Mouse (Mus musculus) v-Abl transformed pro-B cells (cell line): ENCODE measurements around the gene Ccser2.

ENCODE experiments used
- in situ Hi-C, 2 experiments: fragments of 400-800 bp; cut with MboI; formaldehyde crosslinking; loops; one replicate each; pipeline ENCODE4 v1.15.1; 2025; ENCODE audit not compliant: unreplicated experiment in 2 of 2

Ccser2 gene

GRCm38 (mm10) chr14:36890130-36890529, 78.4 kb downstream of the Ccser2 start:
- in situ Hi-C loops, result no loop called here

- in situ Hi-C loops, result no loop called here
These were observed 82.9 kb downstream of the Ccser2 start for GRCm38 (mm10) chr14:36885680-36886079.

GRCm38 (mm10) chr14:36885117-36885516, 83.5 kb downstream of the Ccser2 start:
- in situ Hi-C loops, result no loop called here

GRCm38 (mm10) chr14:36883576-36883975, 85.0 kb downstream of the Ccser2 start:
- in situ Hi-C loops, result no loop called here

- in situ Hi-C loops, result loop anchor here (25.0 kb wide), 1 partner anchor 558 kb away; no protein-coding TSS in a partner anchor
These were observed 98.3 kb downstream of the Ccser2 start for GRCm38 (mm10) chr14:36870257-36870656.

- in situ Hi-C loops, result loop anchor here (5.0 to 25.0 kb wide), 5 partner anchors 63 to 557 kb away; no protein-coding TSS in a partner anchor
These were observed 99.7 kb downstream of the Ccser2 start for GRCm38 (mm10) chr14:36868769-36869362.

GRCm38 (mm10) chr14:36866966-36867700, 101.4 kb downstream of the Ccser2 start:
- in situ Hi-C loops, result loop anchor here (5.0 to 25.0 kb wide), 5 partner anchors 65 to 555 kb away; no protein-coding TSS in a partner anchor

GRCm38 (mm10) chr14:36863877-36864489, 104.6 kb downstream of the Ccser2 start:
- in situ Hi-C loops, result loop anchor here (10.0 to 25.0 kb wide), 2 partner anchors 261 to 552 kb away; no protein-coding TSS in a partner anchor

GRCm38 (mm10) chr14:36862387-36862786, 106.2 kb downstream of the Ccser2 start:
- in situ Hi-C loops, result loop anchor here (10.0 to 25.0 kb wide), 2 partner anchors 262 to 550 kb away; no protein-coding TSS in a partner anchor

- in situ Hi-C loops, result loop anchor here (25.0 kb wide), 1 partner anchor 547 kb away; no protein-coding TSS in a partner anchor
These were observed 109.6 kb downstream of the Ccser2 start for GRCm38 (mm10) chr14:36858932-36859331.

GRCm38 (mm10) chr14:36852972-36853371, 115.6 kb downstream of the Ccser2 start:
- in situ Hi-C loops, result loop anchor here (25.0 kb wide), 1 partner anchor 541 kb away; no protein-coding TSS in a partner anchor

- in situ Hi-C loops, result no loop called here
These were observed 119.7 kb downstream of the Ccser2 start for GRCm38 (mm10) chr14:36848860-36849259.
